Mouse (Mus musculus) MEL (cell line): ENCODE measurements around the gene Lmx1a. TPM values are rescaled to one million over a fixed set of nuclear protein-coding genes. Genes with fewer than 3 reads are reported as not detected.

Experiments
- DNase-seq: peaks from one replicate; pipeline ENCODE4 v3.0.0; 2011; ENCODE audit warnings: low read depth, low spot score
- H3K27ac ChIP-seq: 2 replicates; pipeline ENCODE4 v1.5.1; 2012; ENCODE audit warnings: low read depth, mild to moderate bottlenecking, control low read depth, low read length, moderate library complexity; ENCODE audit not compliant: control insufficient read depth
- H3K27me3 ChIP-seq, 2 experiments: fragments of 150-350 bp in 1 of 2; sonication (generic) in 1 of 2; 2 replicates each; pipeline ENCODE4 v1.6.1; 2012; ENCODE audit warnings: low read length in 2 of 2, mild to moderate bottlenecking in 2 of 2, improper control_type of control experiment in 1 of 2, moderate library complexity in 1 of 2; ENCODE audit not compliant: insufficient read depth in 2 of 2, control insufficient read depth in 1 of 2
- H3K36me3 ChIP-seq, 2 experiments: 2 replicates each; pipeline ENCODE4 v1.6.1; 2012 to 2014; ENCODE audit warnings: low read length in 2 of 2, improper control_type of control experiment in 1 of 2, inconsistent platforms in 1 of 2, mild to moderate bottlenecking in 1 of 2; ENCODE audit not compliant: insufficient read depth in 2 of 2, control insufficient read depth in 1 of 2
- H3K4me1 ChIP-seq, 2 experiments: fragments of 150-350 bp in 1 of 2; sonication (generic) in 1 of 2; 2 replicates each; pipeline ENCODE4 v1.6.1; 2012; ENCODE audit warnings: low read length in 2 of 2, improper control_type of control experiment in 1 of 2, mild to moderate bottlenecking in 1 of 2; ENCODE audit not compliant: insufficient read depth in 2 of 2, control insufficient read depth in 1 of 2
- H3K4me3 ChIP-seq, 2 experiments: fragments of 150-350 bp in 1 of 2; sonication (generic) in 1 of 2; 2 replicates each; pipeline ENCODE4 v1.5.1; 2012; ENCODE audit warnings: low read depth in 2 of 2, low read length in 2 of 2, mild to moderate bottlenecking in 2 of 2, moderate library complexity in 2 of 2, control low read depth in 1 of 2, improper control_type of control experiment in 1 of 2; ENCODE audit not compliant: control insufficient read depth in 1 of 2, insufficient read depth in 1 of 2
- H3K79me2 ChIP-seq: 2 replicates; pipeline ENCODE4 v1.6.1; 2012; ENCODE audit warnings: mild to moderate bottlenecking, low read length, moderate library complexity; ENCODE audit not compliant: control insufficient read depth, poor library complexity, insufficient read depth
- H3K9ac ChIP-seq: 2 replicates; pipeline ENCODE4 v1.6.1; 2012; ENCODE audit warnings: low read depth, mild to moderate bottlenecking, control low read depth, low read length, moderate library complexity; ENCODE audit not compliant: control insufficient read depth, poor library complexity, severe bottlenecking
- H3K9me3 ChIP-seq: fragments of 150-350 bp; sonication (generic); replicated peaks from 2 replicates; pipeline ENCODE4 v1.6.1; 2012; ENCODE audit warnings: mild to moderate bottlenecking, low read length, improper control_type of control experiment, moderate library complexity; ENCODE audit not compliant: insufficient read depth
- BHLHE40 ChIP-seq: IDR thresholded peaks from 2 replicates; pipeline ENCODE4 v1.6.1; 2012; ENCODE audit warnings: low read depth, mild to moderate bottlenecking, inconsistent platforms, low read length, improper control_type of control experiment, borderline replicate concordance
- CHD2 ChIP-seq: IDR thresholded peaks from 2 replicates; pipeline ENCODE4 v1.6.1; 2011; ENCODE audit warnings: low read length, improper control_type of control experiment
- CTCF ChIP-seq, 3 experiments: IDR thresholded peaks in 2 of 3; conservative IDR thresholded peaks in 1 of 3; 2 replicates each; pipeline ENCODE4 v1.5.1; 2011 to 2012; ENCODE audit warnings: low read length in 3 of 3, low read depth in 2 of 3, mild to moderate bottlenecking in 2 of 3, improper control_type of control experiment in 1 of 3, inconsistent platforms in 1 of 3, mixed read lengths in 1 of 3, moderate library complexity in 1 of 3; ENCODE audit not compliant: control insufficient read depth in 1 of 3, insufficient read depth in 1 of 3, poor library complexity in 1 of 3, severe bottlenecking in 1 of 3
- ELF1 ChIP-seq: IDR thresholded peaks from 2 replicates; pipeline ENCODE4 v1.6.1; 2014; ENCODE audit warnings: low read depth, mild to moderate bottlenecking, inconsistent platforms, low read length, improper control_type of control experiment, moderate library complexity
- EP300 ChIP-seq, 2 experiments: IDR thresholded peaks; 2 replicates each; pipeline ENCODE4 v1.6.1; 2011; ENCODE audit warnings: improper control_type of control experiment in 2 of 2, low read length in 2 of 2, low read depth in 1 of 2, mild to moderate bottlenecking in 1 of 2
- GABPA ChIP-seq: IDR thresholded peaks from 2 replicates; pipeline ENCODE4 v1.6.1; 2012; ENCODE audit warnings: low read depth, mild to moderate bottlenecking, inconsistent platforms, low read length, improper control_type of control experiment, moderate library complexity
- GATA1 ChIP-seq: IDR thresholded peaks from 2 replicates; pipeline ENCODE4 v1.6.1; 2011; ENCODE audit warnings: low read depth, low read length, improper control_type of control experiment
- JUND ChIP-seq: IDR thresholded peaks from 2 replicates; pipeline ENCODE4 v1.6.1; 2011; ENCODE audit warnings: low read depth, mild to moderate bottlenecking, improper control_type of control experiment, low read length
- MAFK ChIP-seq: IDR thresholded peaks from 2 replicates; pipeline ENCODE4 v1.6.1; 2011; ENCODE audit warnings: low read depth, mild to moderate bottlenecking, low read length, improper control_type of control experiment, borderline replicate concordance
- MAX ChIP-seq: IDR thresholded peaks from 2 replicates; pipeline ENCODE4 v1.6.1; 2011; ENCODE audit warnings: low read length, improper control_type of control experiment
- MAZ ChIP-seq: IDR thresholded peaks from 2 replicates; pipeline ENCODE4 v1.6.1; 2012; ENCODE audit warnings: low read depth, mild to moderate bottlenecking, inconsistent platforms, low read length, improper control_type of control experiment
- MEF2A ChIP-seq: IDR thresholded peaks from 2 replicates; pipeline ENCODE4 v1.6.1; 2014; ENCODE audit warnings: low read depth, mild to moderate bottlenecking, inconsistent platforms, low read length, improper control_type of control experiment; ENCODE audit not compliant: poor library complexity, insufficient replicate concordance, severe bottlenecking; ENCODE audit errors: extremely low read depth
- MYC ChIP-seq: IDR thresholded peaks from 2 replicates; pipeline ENCODE4 v1.6.1; 2011; ENCODE audit warnings: low read depth, mild to moderate bottlenecking, low read length, improper control_type of control experiment, moderate library complexity
- POLR2A ChIP-seq, 2 experiments: IDR thresholded peaks; 2 replicates each; pipeline ENCODE4 v1.6.1; 2011 to 2012; ENCODE audit warnings: low read length in 2 of 2, mild to moderate bottlenecking in 2 of 2, control low read depth in 1 of 2, improper control_type of control experiment in 1 of 2, low read depth in 1 of 2, moderate library complexity in 1 of 2; ENCODE audit not compliant: control insufficient read depth in 1 of 2, insufficient read depth in 1 of 2, poor library complexity in 1 of 2
- POLR2AphosphoS2 ChIP-seq: IDR thresholded peaks from 2 replicates; pipeline ENCODE4 v1.6.1; 2011; ENCODE audit warnings: low read length, improper control_type of control experiment
- RAD21 ChIP-seq: IDR thresholded peaks from 2 replicates; pipeline ENCODE4 v1.6.1; 2011; ENCODE audit warnings: mild to moderate bottlenecking, low read depth, low read length, improper control_type of control experiment
- SIN3A ChIP-seq: IDR thresholded peaks from 2 replicates; pipeline ENCODE4 v1.6.1; 2012; ENCODE audit warnings: low read length, improper control_type of control experiment, inconsistent platforms
- TAL1 ChIP-seq: IDR thresholded peaks from 2 replicates; pipeline ENCODE4 v1.6.1; 2012; ENCODE audit warnings: mild to moderate bottlenecking, inconsistent platforms, low read length, moderate library complexity, mixed read lengths
- TBP ChIP-seq: IDR thresholded peaks from 2 replicates; pipeline ENCODE4 v1.8.0; 2011; ENCODE audit warnings: low read depth, low read length, improper control_type of control experiment
- UBTF ChIP-seq: IDR thresholded peaks from 2 replicates; pipeline ENCODE4 v1.6.1; 2012; ENCODE audit warnings: low read depth, mild to moderate bottlenecking, inconsistent platforms, low read length, improper control_type of control experiment, moderate library complexity, borderline replicate concordance; ENCODE audit not compliant: insufficient read depth
- ZKSCAN1 ChIP-seq: IDR thresholded peaks from 2 replicates; pipeline ENCODE4 v1.6.1; 2012; ENCODE audit warnings: low read depth, mild to moderate bottlenecking, inconsistent platforms, low read length, improper control_type of control experiment, moderate library complexity
- ZMIZ1 ChIP-seq: IDR thresholded peaks from 2 replicates; pipeline ENCODE4 v1.6.1; 2012; ENCODE audit warnings: low read depth, mild to moderate bottlenecking, inconsistent platforms, low read length, improper control_type of control experiment, moderate library complexity
- ZNF384 ChIP-seq: IDR thresholded peaks from 2 replicates; pipeline ENCODE4 v1.6.1; 2012; ENCODE audit warnings: low read depth, mild to moderate bottlenecking, inconsistent platforms, low read length, improper control_type of control experiment
- polyA plus RNA-seq, 2 experiments: library from polyadenylated mRNA; stranded (reverse) in 1 of 2; unstranded in 1 of 2; fragments of >175 nt in 1 of 2; fragments of >200 nt in 1 of 2; gene quantifications; 2 replicates each; pipeline versions ENCODE4 v1.2.1 to v1.2.4; 2012; ENCODE audit warnings: low replicate concordance in 2 of 2, low read depth in 1 of 2; ENCODE audit not compliant: insufficient read length in 2 of 2, insufficient read depth in 1 of 2, missing spikeins in 1 of 2
- total RNA-seq: library from RNA; depleted of rRNA; stranded (reverse); fragments of 300-350 nt; gene quantifications from 2 replicates; pipeline ENCODE4 v1.2.3, GENCODE M21; 2012

The Lmx1a gene
- total and polyA plus RNA-seq, 3 experiments: not detected

DNA sequence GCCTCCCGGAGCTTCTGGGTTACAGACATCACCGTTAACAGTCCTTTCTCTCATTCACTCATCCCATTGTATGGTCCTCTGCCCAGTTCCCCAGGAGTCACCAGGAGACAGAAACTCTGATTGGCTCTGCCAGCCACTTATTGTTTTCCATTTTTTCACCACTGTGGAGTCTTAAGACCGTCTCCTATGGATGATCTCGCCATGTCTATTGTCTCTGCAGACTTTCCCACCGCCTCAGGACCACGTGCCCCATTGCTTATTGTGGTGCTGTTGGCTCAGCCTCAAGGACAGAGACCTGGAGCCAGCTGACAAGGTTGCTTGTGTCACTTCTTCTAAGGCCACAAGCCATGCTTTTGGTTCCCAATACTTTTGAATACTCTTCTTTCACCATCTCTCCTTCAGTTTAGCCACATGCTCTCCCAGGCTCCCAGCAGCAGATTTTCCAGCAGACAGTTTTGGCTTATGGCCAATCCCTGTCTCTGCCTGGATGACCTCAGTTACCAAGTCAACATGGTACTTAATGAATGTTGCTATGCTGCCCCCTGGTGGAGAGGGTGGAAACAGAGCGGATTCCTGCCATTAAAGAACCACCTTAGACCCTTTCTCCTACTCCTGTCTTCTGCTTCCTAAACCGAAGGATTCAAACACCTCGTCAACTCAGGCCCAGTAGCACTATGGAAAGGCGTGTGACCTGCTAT is 92.9 kb downstream of the Lmx1a start:
- Histone ChIP-seq H3K9ac (no peak overlapping the region), H3K4me3 (no peak overlapping the region), H3K79me2 (no peaks in the 10 kb centered on the region), H3K27ac (no peak overlapping the region), H3K4me1 (no peaks in the 10 kb centered on the region), H3K36me3 (no peaks in the 10 kb centered on the region), H3K27me3 (no peaks in the 10 kb centered on the region), H3K9me3 (no peaks in the 10 kb centered on the region)
- peak; percentile 23 for DNase-seq
- TF ChIP-seq ZNF384 (no peak), CTCF (IDR thresholded peaks at IDR 0.05 in 2 of 3, conservative IDR thresholded peaks at IDR 0.05 in 1 of 3; ENCODE audit: control insufficient read depth in 1 of 3, insufficient read depth in 1 of 3, low read depth in 2 of 3, low read length in 3 of 3, poor library complexity in 1 of 3, severe bottlenecking in 1 of 3) (peak; percentile 27 to 34 (median 27))

DNA sequence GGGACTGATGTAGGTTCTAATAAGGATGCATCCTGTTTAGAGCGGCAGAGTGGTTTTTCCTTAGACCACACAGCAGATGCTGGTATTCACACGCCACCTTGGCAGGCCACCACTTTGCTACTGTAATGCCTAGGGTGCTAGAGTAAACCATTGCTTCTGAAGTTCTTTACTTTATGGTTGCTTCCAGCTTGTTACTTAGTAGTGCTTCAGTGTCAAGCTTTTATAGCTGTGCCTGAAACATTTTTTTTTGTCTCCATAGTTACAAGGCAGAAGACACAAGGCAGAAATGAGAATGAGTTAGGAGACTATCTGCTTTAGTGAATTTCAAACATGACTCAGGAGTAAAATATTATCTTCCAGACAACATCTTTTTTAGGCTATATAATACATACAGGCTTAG is 95.0 kb downstream of the Lmx1a start:
- Histone ChIP-seq H3K9ac (no peak overlapping the region), H3K4me1 (no peaks in the 10 kb centered on the region), H3K36me3 (no peaks in the 10 kb centered on the region), H3K4me3 (no peak overlapping the region), H3K79me2 (no peaks in the 10 kb centered on the region), H3K27ac (no peak overlapping the region), H3K9me3 (no peaks in the 10 kb centered on the region), H3K27me3 (no peaks in the 10 kb centered on the region)
- DNase-seq: no peak
- no peak for TF ChIP-seq CHD2
- TF ChIP-seq MEF2A: no peak
- no peak for TF ChIP-seq SIN3A
- TF ChIP-seq TBP: no peak
- TF ChIP-seq ZKSCAN1: no peak
- no peak for TF ChIP-seq CTCF (IDR thresholded peaks at IDR 0.05 in 2 of 3, conservative IDR thresholded peaks at IDR 0.05 in 1 of 3; ENCODE audit: control insufficient read depth in 1 of 3, insufficient read depth in 1 of 3, low read depth in 2 of 3, low read length in 3 of 3, poor library complexity in 1 of 3, severe bottlenecking in 1 of 3)
- no peak for TF ChIP-seq MAX
- no peak for TF ChIP-seq POLR2AphosphoS2
- no peak for TF ChIP-seq BHLHE40
- TF ChIP-seq MYC: no peak
- no peak for TF ChIP-seq POLR2A (IDR thresholded peaks at IDR 0.05; ENCODE audit: control insufficient read depth in 1 of 2, insufficient read depth in 1 of 2, low read depth in 1 of 2, low read length in 2 of 2, poor library complexity in 1 of 2)
- no peak for TF ChIP-seq MAZ

- Histone ChIP-seq H3K9ac (no peak overlapping the region), H3K27ac (no peak overlapping the region), H3K4me3 (no peak overlapping the region), H3K4me1 (no peaks in the 10 kb centered on the region), H3K9me3 (no peaks in the 10 kb centered on the region), H3K36me3 (no peaks in the 10 kb centered on the region), H3K79me2 (no peaks in the 10 kb centered on the region), H3K27me3 (no peaks in the 10 kb centered on the region)
- DNase-seq: no peak
- TF ChIP-seq MAFK: no peak
- no peak for TF ChIP-seq ELF1
- no peak for TF ChIP-seq UBTF
- TF ChIP-seq TAL1: no peak
- no peak for TF ChIP-seq GATA1
- TF ChIP-seq ZMIZ1: no peak
- TF ChIP-seq MEF2A: no peak
- TF ChIP-seq GABPA: no peak
- TF ChIP-seq EP300 (IDR thresholded peaks at IDR 0.05; ENCODE audit: low read depth in 1 of 2, low read length in 2 of 2): no peak
- TF ChIP-seq JUND: no peak
- no peak for TF ChIP-seq RAD21
- TF ChIP-seq, all 39 proteins: peak for 0
Measured at GRCm38 (mm10) chr1:167788684-167789413, 99.8 kb downstream of the Lmx1a start.
